Mouse (Mus musculus): ENCODE results near the gene Arl8a. TPM values are rescaled to one million over a fixed set of nuclear protein-coding genes. Genes with fewer than 3 reads are reported as not detected.

Gene Arl8a
- polyA plus RNA-seq, 1 experiment from 2014 or later = 40.8 TPM

GRCm38 (mm10) chr1:135130376-135131018, 16.1 kb upstream of the Arl8a start:
- WGBS = 77% methylated on average over 2 of the region's 2 CpGs
- Histone ChIP-seq H3K36me3 (ENCODE audit: control insufficient read depth, insufficient read depth, low read length) (no peaks in the 10 kb centered on the region), H3K4me1 (ENCODE audit: control insufficient read depth, insufficient read depth, low read length) (peaks cover 23% of the 10 kb centered on the region), H3K4me3 (ENCODE audit: low read depth, low read length) (no peak overlapping the region), H3K4me2 (ENCODE audit: low read depth, severe bottlenecking) (no peak overlapping the region), H3K27me3 (ENCODE audit: control insufficient read depth, insufficient read depth, low read length) (0 out of 2 replicates have a peak, but pooled peaks cover 3% of the 10 kb centered on the region), H3K9ac (ENCODE audit: low read length) (no peak overlapping the region), H3K27ac (replicated peaks; ENCODE audit: low read depth, low read length) (no peak overlapping the region), H3K9me3 (ENCODE audit: control insufficient read depth, low read length) (no peaks in the 10 kb centered on the region)
- no peak for DNase-seq (ENCODE audit: low spot score)
- ATAC-seq (ENCODE audit: insufficient number of reproducible peaks, low FRiP score, low TSS enrichment, low read depth) = no peak

GRCm38 (mm10) chr1:135131034-135131433, 15.6 kb upstream of the Arl8a start:
- Histone ChIP-seq H3K27ac (replicated peaks; ENCODE audit: low read depth, low read length) (no peak overlapping the region), H3K4me1 (ENCODE audit: control insufficient read depth, insufficient read depth, low read length) (peaks cover 19% of the 10 kb centered on the region), H3K4me2 (ENCODE audit: low read depth, severe bottlenecking) (no peak overlapping the region), H3K4me3 (ENCODE audit: low read depth, low read length) (no peak overlapping the region), H3K36me3 (ENCODE audit: control insufficient read depth, insufficient read depth, low read length) (no peaks in the 10 kb centered on the region), H3K27me3 (ENCODE audit: control insufficient read depth, insufficient read depth, low read length) (0 out of 2 replicates have a peak, but pooled peaks cover 3% of the 10 kb centered on the region), H3K9me3 (ENCODE audit: control insufficient read depth, low read length) (no peaks in the 10 kb centered on the region), H3K9ac (ENCODE audit: low read length) (no peak overlapping the region)
- ATAC-seq (ENCODE audit: insufficient number of reproducible peaks, low FRiP score, low TSS enrichment, low read depth) (no peak), DNase-seq (ENCODE audit: low spot score) (no peak)
- 34% methylated on average over 6 of the region's 6 CpGs for WGBS

- Histone ChIP-seq H3K27ac (replicated peaks; ENCODE audit: low read depth, low read length) (no peak overlapping the region), H3K4me2 (ENCODE audit: low read depth, severe bottlenecking) (no peak overlapping the region), H3K9me3 (ENCODE audit: control insufficient read depth, low read length) (no peaks in the 10 kb centered on the region), H3K36me3 (ENCODE audit: control insufficient read depth, insufficient read depth, low read length) (no peaks in the 10 kb centered on the region), H3K27me3 (ENCODE audit: control insufficient read depth, insufficient read depth, low read length) (0 out of 2 replicates have a peak, but pooled peaks cover 3% of the 10 kb centered on the region), H3K9ac (ENCODE audit: low read length) (no peak overlapping the region; the same call in 1 of the 2 replicates), H3K4me3 (ENCODE audit: low read depth, low read length) (no peak overlapping the region), H3K4me1 (ENCODE audit: control insufficient read depth, insufficient read depth, low read length) (peaks cover 14% of the 10 kb centered on the region)
- ATAC-seq (ENCODE audit: insufficient number of reproducible peaks, low FRiP score, low TSS enrichment, low read depth) (no peak), DNase-seq (ENCODE audit: low spot score) (no peak)
- 51% methylated on average over 8 of the region's 8 CpGs for whole genome bisulfite sequencing
Observed at GRCm38 (mm10) chr1:135131560-135131959, 15.1 kb upstream of the Arl8a start.

GRCm38 (mm10) chr1:135132473-135132872, 14.2 kb upstream of the Arl8a start, which contains the start of gene Ptpn7:
Gene Ptpn7 (plus strand): TSS chr1:135132700.
- H3K27me3 ChIP-seq (ENCODE audit: control insufficient read depth, insufficient read depth, low read length) = 0 out of 2 replicates have a peak, but pooled peaks cover 3% of the 10 kb centered on the region
- no peak for ATAC-seq (ENCODE audit: insufficient number of reproducible peaks, low FRiP score, low TSS enrichment, low read depth)
- WGBS = 34% methylated on average over 10 of the region's 10 CpGs
- H3K36me3 ChIP-seq (ENCODE audit: control insufficient read depth, insufficient read depth, low read length) = no peaks in the 10 kb centered on the region
- DNase-seq (ENCODE audit: low spot score) = no peak
- no peak within 1 kb of the TSS for H3K4me2 ChIP-seq (ENCODE audit: low read depth, severe bottlenecking)
- no peak within 1 kb of the TSS; the same call in 1 of the 2 replicates for H3K9ac ChIP-seq (ENCODE audit: low read length)
- peaks cover 5% of the 10 kb centered on the region for H3K4me1 ChIP-seq (ENCODE audit: control insufficient read depth, insufficient read depth, low read length)
- H3K9me3 ChIP-seq (ENCODE audit: control insufficient read depth, low read length) = no peaks in the 10 kb centered on the region
- H3K27ac ChIP-seq (replicated peaks; ENCODE audit: low read depth, low read length) = no peak within 1 kb of the TSS
- no peak within 1 kb of the TSS for H3K4me3 ChIP-seq (ENCODE audit: low read depth, low read length)

GRCm38 (mm10) chr1:135132893-135133369, 13.7 kb upstream of the Arl8a start:
- H3K27ac ChIP-seq (replicated peaks; ENCODE audit: low read depth, low read length) = no peak overlapping the region
- H3K9ac ChIP-seq (ENCODE audit: low read length) = no peak overlapping the region
- ATAC-seq (ENCODE audit: insufficient number of reproducible peaks, low FRiP score, low TSS enrichment, low read depth) = no peak
- H3K9me3 ChIP-seq (ENCODE audit: control insufficient read depth, low read length) = no peaks in the 10 kb centered on the region
- H3K4me3 ChIP-seq (ENCODE audit: low read depth, low read length) = no peak overlapping the region
- DNase-seq (ENCODE audit: low spot score) = no peak
- WGBS = 83% methylated on average over 9 of the region's 9 CpGs
- H3K36me3 ChIP-seq (ENCODE audit: control insufficient read depth, insufficient read depth, low read length) = no peaks in the 10 kb centered on the region
- H3K27me3 ChIP-seq (ENCODE audit: control insufficient read depth, insufficient read depth, low read length) = 0 out of 2 replicates have a peak, but pooled peaks cover 3% of the 10 kb centered on the region
- no peak overlapping the region for H3K4me2 ChIP-seq (ENCODE audit: low read depth, severe bottlenecking)
- H3K4me1 ChIP-seq (ENCODE audit: control insufficient read depth, insufficient read depth, low read length) = peaks cover 3% of the 10 kb centered on the region

GRCm38 (mm10) chr1:135133678-135134435, 12.8 kb upstream of the Arl8a start:
- H3K9ac ChIP-seq (ENCODE audit: low read length) = no peak overlapping the region
- H3K4me3 ChIP-seq (ENCODE audit: low read depth, low read length) = no peak overlapping the region
- no peak overlapping the region for H3K4me2 ChIP-seq (ENCODE audit: low read depth, severe bottlenecking)
- no peak overlapping the region for H3K27ac ChIP-seq (replicated peaks; ENCODE audit: low read depth, low read length)
- WGBS = 83% methylated on average over 10 of the region's 10 CpGs
- no peaks in the 10 kb centered on the region for H3K9me3 ChIP-seq (ENCODE audit: control insufficient read depth, low read length)
- peaks cover 2% of the 10 kb centered on the region; the same call in 1 of the 2 replicates for H3K4me1 ChIP-seq (ENCODE audit: control insufficient read depth, insufficient read depth, low read length)
- ATAC-seq (ENCODE audit: insufficient number of reproducible peaks, low FRiP score, low TSS enrichment, low read depth) = no peak
- no peak for DNase-seq (ENCODE audit: low spot score)
- 0 out of 2 replicates have a peak, but pooled peaks cover 2% of the 10 kb centered on the region for H3K27me3 ChIP-seq (ENCODE audit: control insufficient read depth, insufficient read depth, low read length)
- H3K36me3 ChIP-seq (ENCODE audit: control insufficient read depth, insufficient read depth, low read length) = no peaks in the 10 kb centered on the region

- WGBS = 89% methylated on average over 8 of the region's 8 CpGs
- Histone ChIP-seq H3K27me3 (ENCODE audit: control insufficient read depth, insufficient read depth, low read length) (no peaks in the 10 kb centered on the region), H3K9ac (ENCODE audit: low read length) (no peak overlapping the region), H3K36me3 (ENCODE audit: control insufficient read depth, insufficient read depth, low read length) (no peaks in the 10 kb centered on the region), H3K9me3 (ENCODE audit: control insufficient read depth, low read length) (no peaks in the 10 kb centered on the region), H3K4me2 (ENCODE audit: low read depth, severe bottlenecking) (no peak overlapping the region), H3K4me1 (ENCODE audit: control insufficient read depth, insufficient read depth, low read length) (no peaks in the 10 kb centered on the region), H3K4me3 (ENCODE audit: low read depth, low read length) (no peak overlapping the region), H3K27ac (replicated peaks; ENCODE audit: low read depth, low read length) (no peak overlapping the region)
- DNase-seq (ENCODE audit: low spot score) (no peak), ATAC-seq (ENCODE audit: insufficient number of reproducible peaks, low FRiP score, low TSS enrichment, low read depth) (no peak)
Observed at GRCm38 (mm10) chr1:135135111-135135787, 11.4 kb upstream of the Arl8a start.

GRCm38 (mm10) chr1:135136500-135136899, 10.1 kb upstream of the Arl8a start:
- Histone ChIP-seq H3K27me3 (ENCODE audit: control insufficient read depth, insufficient read depth, low read length) (no peaks in the 10 kb centered on the region), H3K27ac (replicated peaks; ENCODE audit: low read depth, low read length) (no peak overlapping the region), H3K4me3 (ENCODE audit: low read depth, low read length) (no peak overlapping the region), H3K4me1 (ENCODE audit: control insufficient read depth, insufficient read depth, low read length) (no peaks in the 10 kb centered on the region), H3K9ac (ENCODE audit: low read length) (no peak overlapping the region), H3K9me3 (ENCODE audit: control insufficient read depth, low read length) (no peaks in the 10 kb centered on the region), H3K36me3 (ENCODE audit: control insufficient read depth, insufficient read depth, low read length) (no peaks in the 10 kb centered on the region), H3K4me2 (ENCODE audit: low read depth, severe bottlenecking) (no peak overlapping the region)
- DNase-seq (ENCODE audit: low spot score) (peak; percentile 93), ATAC-seq (ENCODE audit: insufficient number of reproducible peaks, low FRiP score, low TSS enrichment, low read depth) (no peak)
- 8% methylated on average over 1 of the region's 1 CpGs for WGBS
